Mouse (Mus musculus) gastrocnemius, postnatal 14 days (tissue): ENCODE measurements around the gene Rnf26. TPM values are rescaled to one million over a fixed set of nuclear protein-coding genes. Genes with fewer than 3 reads are reported as not detected.

ENCODE experiments used
- DNase-seq: peaks from one replicate; pipeline ENCODE4 v3.0.0; 2021; ENCODE audit warnings: mixed read lengths
- intact Hi-C: fragments of 180-260 bp; cut with DNase I; formaldehyde crosslinking; loops from one replicate; pipeline ENCODE4 v1.15.1; 2025; ENCODE audit warnings: low total_unique reads
- total RNA-seq, 2 experiments: library from RNA; stranded (reverse); gene quantifications; 2 replicates each; pipeline ENCODE4 v1.2.3; 2021

Rnf26 gene
- total RNA-seq, 2 experiments from 2014 or later = 6.4 to 8.4 TPM

- intact Hi-C loops = no loop called here
- DNase-seq = no peak
Measured at GRCm38 (mm10) chr9:44058606-44059005, 54.7 kb downstream of the Rnf26 start.

GRCm38 (mm10) chr9:44053936-44054335 lies 59.4 kb downstream of the Rnf26 start:
- intact Hi-C loops = no loop called here
- no peak for DNase-seq

GRCm38 (mm10) chr9:44052855-44053254 lies 60.5 kb downstream of the Rnf26 start:
- DNase-seq = no peak
- intact Hi-C loops = no loop called here

GRCm38 (mm10) chr9:44049381-44050165 lies 63.7 kb downstream of the Rnf26 start:
- no peak for DNase-seq
- intact Hi-C loops = loop anchor here (5.0 kb wide), 1 partner anchor 57 kb away; no protein-coding TSS in a partner anchor

GRCm38 (mm10) chr9:44048541-44049380 lies 64.6 kb downstream of the Rnf26 start:
- no peak for DNase-seq
- intact Hi-C loops = loop anchor here (5.0 kb wide), 1 partner anchor 56 kb away; no protein-coding TSS in a partner anchor

GRCm38 (mm10) chr9:44047571-44048490 lies 65.5 kb downstream of the Rnf26 start:
- intact Hi-C loops = loop anchor here (5.0 kb wide), 1 partner anchor 56 kb away; no protein-coding TSS in a partner anchor
- no peak for DNase-seq

- DNase-seq = no peak
- intact Hi-C loops = loop anchor here (5.0 kb wide), 1 partner anchor 55 kb away; no protein-coding TSS in a partner anchor
Measured at GRCm38 (mm10) chr9:44047071-44047470, 66.2 kb downstream of the Rnf26 start.

- no peak for DNase-seq
- intact Hi-C loops = loop anchor here (5.0 kb wide), 1 partner anchor 54 kb away; no protein-coding TSS in a partner anchor
Measured at GRCm38 (mm10) chr9:44046426-44046825, 66.9 kb downstream of the Rnf26 start.

- intact Hi-C loops = loop anchor here (5.0 kb wide), 1 partner anchor 54 kb away; no protein-coding TSS in a partner anchor
Measured at GRCm38 (mm10) chr9:44045884-44046272, 67.4 kb downstream of the Rnf26 start.

More at GRCm38 (mm10) chr9:44045884-44046272, 67.4 kb downstream of the Rnf26 start:
- DNase-seq = no peak

Other genes starting within 250 kb of the Rnf26 start
- gene Thy1, start 70.1 kb downstream of the Rnf26 start, total RNA-seq = 10 to 100 TPM; 35.5 to 45.4 TPM
- gene Usp2, start 46.5 kb downstream of the Rnf26 start, total RNA-seq = 100 to 1,000 TPM; 142 to 224 TPM
- gene Mfrp, start 11.8 kb downstream of the Rnf26 start, total RNA-seq = under 1 TPM in 1 of 2 experiments, not detected in 1; 0.06 TPM
- 10 to 100 TPM; 22.9 to 25.7 TPM for gene C1qtnf5, start 6.3 kb downstream of the Rnf26 start, total RNA-seq
- 1 to 10 TPM in 1 of 2 experiments, under 1 TPM in 1; 0.23 to 1.2 TPM for gene Gm49380, start within 50 bp of the Rnf26 start, total RNA-seq
- gene Mcam, start 21.0 kb upstream of the Rnf26 start, total RNA-seq = 10 to 100 TPM; 62.3 to 83.8 TPM
- 10 to 100 TPM; 12.1 to 12.8 TPM for gene Cbl, start 120.5 kb upstream of the Rnf26 start, total RNA-seq
- not detected for gene Ccdc153, start 127.2 kb upstream of the Rnf26 start, total RNA-seq
- under 1 TPM; 0.86 to 0.98 TPM for gene Pdzd3, start 138.0 kb upstream of the Rnf26 start, total RNA-seq
- 10 to 100 TPM; 26.0 to 26.2 TPM for gene Nlrx1, start 155.1 kb upstream of the Rnf26 start, total RNA-seq
- gene Abcg4, start 175.1 kb upstream of the Rnf26 start, total RNA-seq = under 1 TPM; 0.58 to 0.94 TPM
- 1 to 10 TPM; 5.8 to 6.0 TPM for gene Hinfp, start 192.2 kb upstream of the Rnf26 start, total RNA-seq
- gene C2cd2l, start 206.8 kb upstream of the Rnf26 start, total RNA-seq = 10 to 100 TPM; 12.1 to 13.7 TPM
- 10 to 100 TPM; 12.5 to 14.0 TPM for gene Dpagt1, start 212.5 kb upstream of the Rnf26 start, total RNA-seq
- gene H2afx, start 221.2 kb upstream of the Rnf26 start, total RNA-seq = 10 to 100 TPM; 21.7 to 24.8 TPM
- 10 to 100 TPM; 24.2 to 25.5 TPM for gene Hmbs, start 230.7 kb upstream of the Rnf26 start, total RNA-seq
- 10 to 100 TPM; 15.6 to 16.9 TPM for gene Vps11, start 248.2 kb upstream of the Rnf26 start, total RNA-seq